Mouse (Mus musculus): Measurements from ENCODE around the gene Atpaf2. TPM values are rescaled to one million over a fixed set of nuclear protein-coding genes. Genes with fewer than 3 reads are reported as not detected.

The Atpaf2 gene
- polyA plus RNA-seq, 1 experiment from 2014 or later: 53.4 TPM

- H3K9me3 ChIP-seq (ENCODE audit: control insufficient read depth, low read length): no peaks in the 10 kb centered on the region
- peak overlapping the region; percentile 62 for H3K9ac ChIP-seq (replicated peaks; ENCODE audit: low read depth, low read length)
- peaks cover 27% of the 10 kb centered on the region for H3K4me1 ChIP-seq (replicated peaks; ENCODE audit: control insufficient read depth, insufficient read depth, low read length)
- peak overlapping the region; percentile 93 for H3K4me3 ChIP-seq (replicated peaks; ENCODE audit: low read length)
- WGBS: under 1% methylated on average over 21 of the region's 21 CpGs
- H3K36me3 ChIP-seq (ENCODE audit: control insufficient read depth, insufficient read depth): no peaks in the 10 kb centered on the region
- no peak for ATAC-seq
- no peaks in the 10 kb centered on the region for H3K27me3 ChIP-seq (replicated peaks; ENCODE audit: control insufficient read depth, insufficient read depth, low read length)
- H3K27ac ChIP-seq (ENCODE audit: low read length): peak overlapping the region; percentile 41; the same call in 1 of the 2 replicates
- H3K4me2 ChIP-seq (ENCODE audit: low read length): peak overlapping the region; percentile 93
Observed at GRCm38 (mm10) chr11:60416590-60416962, 1.7 kb downstream of the Atpaf2 start.

GRCm38 (mm10) chr11:60412921-60413320 lies 5.3 kb downstream of the Atpaf2 start:
- H3K4me2 ChIP-seq (ENCODE audit: low read length): no peak overlapping the region
- H3K9ac ChIP-seq (replicated peaks; ENCODE audit: low read depth, low read length): no peak overlapping the region
- no peaks in the 10 kb centered on the region for H3K27me3 ChIP-seq (replicated peaks; ENCODE audit: control insufficient read depth, insufficient read depth, low read length)
- H3K4me1 ChIP-seq (replicated peaks; ENCODE audit: control insufficient read depth, insufficient read depth, low read length): peaks cover 15% of the 10 kb centered on the region
- no peak overlapping the region for H3K27ac ChIP-seq (ENCODE audit: low read length)
- no peaks in the 10 kb centered on the region for H3K9me3 ChIP-seq (ENCODE audit: control insufficient read depth, low read length)
- no peak for ATAC-seq
- H3K4me3 ChIP-seq (replicated peaks; ENCODE audit: low read length): no peak overlapping the region
- H3K36me3 ChIP-seq (ENCODE audit: control insufficient read depth, insufficient read depth): peaks cover 5% of the 10 kb centered on the region
- 89% methylated on average over 2 of the region's 2 CpGs for WGBS

GRCm38 (mm10) chr11:60412173-60412572 lies 6.1 kb downstream of the Atpaf2 start:
- no peak overlapping the region for H3K4me2 ChIP-seq (ENCODE audit: low read length)
- no peak overlapping the region for H3K4me3 ChIP-seq (replicated peaks; ENCODE audit: low read length)
- H3K27ac ChIP-seq (ENCODE audit: low read length): no peak overlapping the region
- H3K36me3 ChIP-seq (ENCODE audit: control insufficient read depth, insufficient read depth): peaks cover 7% of the 10 kb centered on the region
- peaks cover 14% of the 10 kb centered on the region for H3K4me1 ChIP-seq (replicated peaks; ENCODE audit: control insufficient read depth, insufficient read depth, low read length)
- H3K9ac ChIP-seq (replicated peaks; ENCODE audit: low read depth, low read length): no peak overlapping the region
- 7% methylated on average over 3 of the region's 3 CpGs for WGBS
- no peaks in the 10 kb centered on the region for H3K9me3 ChIP-seq (ENCODE audit: control insufficient read depth, low read length)
- no peak for ATAC-seq
- H3K27me3 ChIP-seq (replicated peaks; ENCODE audit: control insufficient read depth, insufficient read depth, low read length): no peaks in the 10 kb centered on the region

- H3K4me2 ChIP-seq (ENCODE audit: low read length): no peak overlapping the region
- H3K4me1 ChIP-seq (replicated peaks; ENCODE audit: control insufficient read depth, insufficient read depth, low read length): no peaks in the 10 kb centered on the region
- H3K4me3 ChIP-seq (replicated peaks; ENCODE audit: low read length): no peak overlapping the region
- WGBS: 96% methylated on average over 1 of the region's 1 CpGs
- no peak overlapping the region for H3K9ac ChIP-seq (replicated peaks; ENCODE audit: low read depth, low read length)
- no peaks in the 10 kb centered on the region for H3K27me3 ChIP-seq (replicated peaks; ENCODE audit: control insufficient read depth, insufficient read depth, low read length)
- no peak for ATAC-seq
- no peaks in the 10 kb centered on the region for H3K9me3 ChIP-seq (ENCODE audit: control insufficient read depth, low read length)
- no peak overlapping the region for H3K27ac ChIP-seq (ENCODE audit: low read length)
- H3K36me3 ChIP-seq (ENCODE audit: control insufficient read depth, insufficient read depth): peaks cover 27% of the 10 kb centered on the region
Observed at GRCm38 (mm10) chr11:60406606-60407005, 11.7 kb downstream of the Atpaf2 start.

GRCm38 (mm10) chr11:60397172-60397571 lies 21.1 kb downstream of the Atpaf2 start:
- no peaks in the 10 kb centered on the region for H3K9me3 ChIP-seq (ENCODE audit: control insufficient read depth, low read length)
- no peaks in the 10 kb centered on the region for H3K27me3 ChIP-seq (replicated peaks; ENCODE audit: control insufficient read depth, insufficient read depth, low read length)
- WGBS: 86% methylated on average over 2 of the region's 2 CpGs
- no peak for ATAC-seq
- H3K4me2 ChIP-seq (ENCODE audit: low read length): no peak overlapping the region
- H3K36me3 ChIP-seq (ENCODE audit: control insufficient read depth, insufficient read depth): peaks cover 4% of the 10 kb centered on the region; the same call in 1 of the 2 replicates
- H3K27ac ChIP-seq (ENCODE audit: low read length): no peak overlapping the region
- H3K9ac ChIP-seq (replicated peaks; ENCODE audit: low read depth, low read length): no peak overlapping the region
- H3K4me3 ChIP-seq (replicated peaks; ENCODE audit: low read length): no peak overlapping the region
- peaks cover 6% of the 10 kb centered on the region; the same call in 1 of the 2 replicates for H3K4me1 ChIP-seq (replicated peaks; ENCODE audit: control insufficient read depth, insufficient read depth, low read length)

- Histone ChIP-seq H3K36me3 (ENCODE audit: control insufficient read depth, insufficient read depth) (peaks cover 4% of the 10 kb centered on the region; the same call in 1 of the 2 replicates), H3K4me3 (replicated peaks; ENCODE audit: low read length) (no peak overlapping the region), H3K4me1 (replicated peaks; ENCODE audit: control insufficient read depth, insufficient read depth, low read length) (peaks cover 6% of the 10 kb centered on the region; the same call in 1 of the 2 replicates), H3K4me2 (ENCODE audit: low read length) (no peak overlapping the region), H3K9me3 (ENCODE audit: control insufficient read depth, low read length) (no peaks in the 10 kb centered on the region), H3K27me3 (replicated peaks; ENCODE audit: control insufficient read depth, insufficient read depth, low read length) (no peaks in the 10 kb centered on the region), H3K27ac (ENCODE audit: low read length) (no peak overlapping the region), H3K9ac (replicated peaks; ENCODE audit: low read depth, low read length) (no peak overlapping the region)
- 49% methylated on average over 6 of the region's 6 CpGs for WGBS
- peak; percentile 78 for ATAC-seq
Observed at GRCm38 (mm10) chr11:60396546-60396945, 21.7 kb downstream of the Atpaf2 start.

GRCm38 (mm10) chr11:60391346-60391745 lies 26.9 kb downstream of the Atpaf2 start:
- 86% methylated on average over 6 of the region's 6 CpGs for WGBS
- no peaks in the 10 kb centered on the region for H3K9me3 ChIP-seq (ENCODE audit: control insufficient read depth, low read length)
- no peak overlapping the region for H3K4me2 ChIP-seq (ENCODE audit: low read length)
- H3K36me3 ChIP-seq (ENCODE audit: control insufficient read depth, insufficient read depth): no peaks in the 10 kb centered on the region
- no peak overlapping the region for H3K4me3 ChIP-seq (replicated peaks; ENCODE audit: low read length)
- no peak overlapping the region for H3K27ac ChIP-seq (ENCODE audit: low read length)
- no peak overlapping the region for H3K9ac ChIP-seq (replicated peaks; ENCODE audit: low read depth, low read length)
- no peaks in the 10 kb centered on the region for H3K4me1 ChIP-seq (replicated peaks; ENCODE audit: control insufficient read depth, insufficient read depth, low read length)
- ATAC-seq: no peak
- no peaks in the 10 kb centered on the region for H3K27me3 ChIP-seq (replicated peaks; ENCODE audit: control insufficient read depth, insufficient read depth, low read length)

GRCm38 (mm10) chr11:60387944-60388343 lies 30.3 kb downstream of the Atpaf2 start:
- WGBS: 84% methylated on average over 2 of the region's 2 CpGs
- peaks cover 17% of the 10 kb centered on the region for H3K4me1 ChIP-seq (replicated peaks; ENCODE audit: control insufficient read depth, insufficient read depth, low read length)
- no peak for ATAC-seq

GRCm38 (mm10) chr11:60385946-60386345 lies 32.3 kb downstream of the Atpaf2 start:
- H3K9me3 ChIP-seq (ENCODE audit: control insufficient read depth, low read length): no peaks in the 10 kb centered on the region
- 86% methylated on average over 5 of the region's 5 CpGs for WGBS
- H3K9ac ChIP-seq (replicated peaks; ENCODE audit: low read depth, low read length): 0 out of 2 replicates have a peak overlapping the region, but pooled peaks have one; percentile 23
- no peaks in the 10 kb centered on the region for H3K36me3 ChIP-seq (ENCODE audit: control insufficient read depth, insufficient read depth)
- H3K4me3 ChIP-seq (replicated peaks; ENCODE audit: low read length): no peak overlapping the region
- H3K27me3 ChIP-seq (replicated peaks; ENCODE audit: control insufficient read depth, insufficient read depth, low read length): no peaks in the 10 kb centered on the region
- no peak for ATAC-seq
- no peak overlapping the region; the same call in 1 of the 2 replicates for H3K27ac ChIP-seq (ENCODE audit: low read length)
- peaks cover 17% of the 10 kb centered on the region for H3K4me1 ChIP-seq (replicated peaks; ENCODE audit: control insufficient read depth, insufficient read depth, low read length)
- no peak overlapping the region for H3K4me2 ChIP-seq (ENCODE audit: low read length)

More at GRCm38 (mm10) chr11:60387944-60388343, 30.3 kb downstream of the Atpaf2 start:
- no peaks in the 10 kb centered on the region for H3K27me3 ChIP-seq (replicated peaks; ENCODE audit: control insufficient read depth, insufficient read depth, low read length)
- no peak overlapping the region for H3K27ac ChIP-seq (ENCODE audit: low read length)
- H3K4me3 ChIP-seq (replicated peaks; ENCODE audit: low read length): no peak overlapping the region
- H3K36me3 ChIP-seq (ENCODE audit: control insufficient read depth, insufficient read depth): no peaks in the 10 kb centered on the region
- no peak overlapping the region for H3K9ac ChIP-seq (replicated peaks; ENCODE audit: low read depth, low read length)
- no peak overlapping the region for H3K4me2 ChIP-seq (ENCODE audit: low read length)
- H3K9me3 ChIP-seq (ENCODE audit: control insufficient read depth, low read length): no peaks in the 10 kb centered on the region
